Mouse (Mus musculus): ENCODE results near the gene Gm5640. TPM values are rescaled to one million over a fixed set of nuclear protein-coding genes. Genes with fewer than 3 reads are reported as not detected.
"Not testable (repeated sequence)": the region's sequence is repeated elsewhere in the genome, so short reads cannot be mapped to it uniquely, and the experiment has no call there.

Gm5640 gene
- polyA plus RNA-seq (2015; fragmentation: Nextera tagmentation; extraction: Ambion mirVana): 1.1 and 1.3 TPM in 2 replicates

DNA sequence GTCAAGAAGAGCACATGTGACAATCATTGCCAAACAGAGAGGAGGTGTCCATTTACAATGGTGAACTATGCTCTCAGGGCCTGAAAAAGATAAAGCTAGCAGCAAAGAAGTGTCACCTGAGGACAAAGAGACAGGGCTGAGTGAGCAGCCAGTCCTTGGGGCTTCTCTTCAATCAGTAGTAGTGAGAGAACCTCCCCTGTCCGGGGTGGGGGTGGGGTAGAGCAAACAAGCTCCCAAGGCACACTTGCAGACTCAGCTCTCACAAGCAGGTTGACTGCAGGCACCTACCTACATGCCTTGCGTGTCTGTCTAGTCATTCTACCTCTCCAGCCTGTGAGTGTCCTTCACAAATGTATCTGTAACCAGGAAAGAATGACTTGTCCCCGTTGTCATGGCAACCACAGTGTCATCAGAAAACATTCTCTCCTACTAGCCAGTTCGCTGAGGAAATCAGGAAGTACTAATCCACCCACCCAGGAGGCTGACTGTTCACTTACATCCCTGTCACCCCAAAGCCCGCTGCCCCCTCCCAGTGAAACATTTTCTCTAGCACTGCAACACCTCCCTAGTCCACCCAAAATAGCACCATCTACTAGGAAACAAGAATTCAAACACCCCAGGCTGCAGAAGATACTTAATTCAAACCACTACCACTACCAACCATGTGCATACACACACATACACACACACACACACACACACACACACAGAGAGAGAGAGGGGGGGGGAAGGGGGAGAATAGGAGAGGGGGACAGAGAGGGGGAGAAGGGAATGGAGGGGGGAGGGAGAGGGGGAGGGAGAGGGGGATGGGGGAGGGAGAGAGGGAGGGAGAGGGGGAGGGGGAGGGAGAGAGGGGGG, at the start of gene Gm5640:
Gene Gm5640 (minus strand): TSS at position 170 of the 858 bp plus-strand sequence.
- H3K36me3 ChIP-seq (ENCODE audit: control insufficient read depth, insufficient read depth); H3K9ac ChIP-seq (ENCODE audit: low read depth, low read length); H3K9me3 ChIP-seq (ENCODE audit: control insufficient read depth); H3K4me2 ChIP-seq (replicated peaks; ENCODE audit: low read depth); H3K27me3 ChIP-seq (replicated peaks; ENCODE audit: control insufficient read depth, insufficient read depth, low read length); H3K27ac ChIP-seq (ENCODE audit: low read depth, low read length); H3K4me1 ChIP-seq (replicated peaks; ENCODE audit: control insufficient read depth, insufficient read depth, low read length); H3K4me3 ChIP-seq (ENCODE audit: low read depth, low read length): not testable (repeated sequence)
- peak; percentile 86 for ATAC-seq
- 56% methylated on average over 2 of the region's 5 CpGs for WGBS

DNA sequence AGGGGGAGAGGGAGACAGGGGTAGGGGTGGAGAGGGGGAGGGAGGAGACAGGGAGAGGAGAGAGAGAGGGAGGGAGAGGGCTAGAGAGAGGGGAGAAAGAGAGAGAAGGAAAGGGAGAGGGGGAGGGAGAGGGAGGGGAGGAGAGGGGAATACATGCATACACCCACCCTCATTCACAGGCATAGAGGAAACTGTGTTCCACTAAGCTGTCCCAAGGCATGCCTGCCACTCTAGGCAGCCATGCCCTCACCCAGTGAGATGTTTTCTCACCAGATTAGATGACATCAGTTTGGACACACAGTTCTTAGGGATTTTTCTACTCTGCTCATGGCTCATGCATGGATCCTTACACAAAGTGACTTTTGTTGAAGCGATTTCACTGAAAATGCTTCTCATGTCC, 958 bp upstream of the Gm5640 start:
- not testable (repeated sequence) for H3K9me3 ChIP-seq (ENCODE audit: control insufficient read depth); H3K9ac ChIP-seq (ENCODE audit: low read depth, low read length); H3K36me3 ChIP-seq (ENCODE audit: control insufficient read depth, insufficient read depth); H3K4me1 ChIP-seq (replicated peaks; ENCODE audit: control insufficient read depth, insufficient read depth, low read length); ATAC-seq; H3K27me3 ChIP-seq (replicated peaks; ENCODE audit: control insufficient read depth, insufficient read depth, low read length); H3K27ac ChIP-seq (ENCODE audit: low read depth, low read length); H3K4me3 ChIP-seq (ENCODE audit: low read depth, low read length); H3K4me2 ChIP-seq (replicated peaks; ENCODE audit: low read depth)
- WGBS: no CpG with 5 or more reads among the region's 1 CpGs

DNA sequence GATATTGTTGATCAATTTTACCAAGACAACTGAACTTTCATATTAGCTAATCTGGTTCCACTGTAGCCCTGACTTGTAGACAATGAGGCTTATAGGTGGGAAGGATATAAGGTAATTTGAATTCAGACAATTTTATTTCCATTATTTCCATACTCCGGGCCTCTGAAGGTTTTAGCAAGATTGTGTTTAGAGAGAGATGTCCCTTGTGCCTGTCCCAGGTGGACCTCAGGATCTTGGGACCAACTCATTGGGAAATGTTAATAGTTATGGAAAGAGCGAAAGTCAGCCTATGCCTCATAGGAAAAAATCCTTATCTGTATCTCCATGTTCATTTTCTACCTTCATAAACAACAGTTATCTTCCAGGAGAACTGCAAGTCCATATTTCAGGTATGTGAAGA, 53.1 kb downstream of the Gm5640 start, which contains the start of gene Olfr1325:
Gene Olfr1325 (plus strand): TSS at position 301 of the 400 bp plus-strand sequence.
- Histone ChIP-seq H3K27me3 (replicated peaks; ENCODE audit: control insufficient read depth, insufficient read depth, low read length) (no peaks in the 10 kb centered on the region), H3K4me3 (ENCODE audit: low read depth, low read length) (no peak within 1 kb of the TSS), H3K9ac (ENCODE audit: low read depth, low read length) (no peak within 1 kb of the TSS), H3K4me2 (replicated peaks; ENCODE audit: low read depth) (no peak within 1 kb of the TSS), H3K36me3 (ENCODE audit: control insufficient read depth, insufficient read depth) (no peaks in the 10 kb centered on the region), H3K9me3 (ENCODE audit: control insufficient read depth) (no peaks in the 10 kb centered on the region), H3K27ac (ENCODE audit: low read depth, low read length) (no peak within 1 kb of the TSS), H3K4me1 (replicated peaks; ENCODE audit: control insufficient read depth, insufficient read depth, low read length) (no peaks in the 10 kb centered on the region)
- WGBS: 89% methylated on average over 2 of the region's 2 CpGs
- ATAC-seq: no peak
- no peak for TF ChIP-seq CTCF (IDR thresholded peaks at IDR 0.05; ENCODE audit: low read depth)

Other genes starting within 250 kb of the Gm5640 start
- 13.6 and 14.5 TPM in 2 replicates for gene G6pdx, start 216.4 kb downstream of the Gm5640 start, polyA plus RNA-seq (2015; fragmentation: Nextera tagmentation; extraction: Ambion mirVana)
- gene Gm6880, start 164.2 kb downstream of the Gm5640 start, polyA plus RNA-seq (2015; fragmentation: Nextera tagmentation; extraction: Ambion mirVana): not detected in 2 replicates
- not detected in 2 replicates for gene Olfr1326-ps1, start 70.7 kb downstream of the Gm5640 start, polyA plus RNA-seq (2015; fragmentation: Nextera tagmentation; extraction: Ambion mirVana)
- gene Olfr1325, start 53.0 kb downstream of the Gm5640 start, polyA plus RNA-seq (2015; fragmentation: Nextera tagmentation; extraction: Ambion mirVana): not detected in 2 replicates
- gene Gm6890, start 95.3 kb upstream of the Gm5640 start, polyA plus RNA-seq (2015; fragmentation: Nextera tagmentation; extraction: Ambion mirVana): not detected in 2 replicates
- gene Gm5936, start 191.6 kb upstream of the Gm5640 start, polyA plus RNA-seq (2015; fragmentation: Nextera tagmentation; extraction: Ambion mirVana): 0.43 and 0.63 TPM in 2 replicates